Mouse (Mus musculus) granulocyte monocyte progenitor cell, adult 5-6 weeks (primary cell): ENCODE data around the gene Lrp11. TPM values are rescaled to one million over a fixed set of nuclear protein-coding genes. Genes with fewer than 3 reads are reported as not detected.
A peak's percentile ranks its signal among the peaks of the same experiment; 100 is the strongest.

ENCODE experiments used
- ATAC-seq: replicated peaks from 2 replicates; pipeline ENCODE4 v1.8.0; 2016; ENCODE audit warnings: mild to moderate bottlenecking, moderate TSS enrichment, inconsistent platforms; ENCODE audit not compliant: poor library complexity, severe bottlenecking
- total RNA-seq, 2 experiments: library from RNA; stranded (forward) in 1 of 2; stranded (reverse) in 1 of 2; fragments of 200-712, 200-1000 nt in 1 of 2; fragments of >200 nt in 1 of 2; fragmentation: Nextera tagmentation in 1 of 2; gene quantifications; 2 replicates each; pipeline ENCODE4 v1.2.3; 2014 to 2017

Lrp11 gene
- total RNA-seq, 2 experiments from 2014 or later = 0.45 to 0.57 TPM

- ATAC-seq = no peak
Observed at GRCm38 (mm10) chr10:7620723-7621122, 31.1 kb downstream of the Lrp11 start.

DNA sequence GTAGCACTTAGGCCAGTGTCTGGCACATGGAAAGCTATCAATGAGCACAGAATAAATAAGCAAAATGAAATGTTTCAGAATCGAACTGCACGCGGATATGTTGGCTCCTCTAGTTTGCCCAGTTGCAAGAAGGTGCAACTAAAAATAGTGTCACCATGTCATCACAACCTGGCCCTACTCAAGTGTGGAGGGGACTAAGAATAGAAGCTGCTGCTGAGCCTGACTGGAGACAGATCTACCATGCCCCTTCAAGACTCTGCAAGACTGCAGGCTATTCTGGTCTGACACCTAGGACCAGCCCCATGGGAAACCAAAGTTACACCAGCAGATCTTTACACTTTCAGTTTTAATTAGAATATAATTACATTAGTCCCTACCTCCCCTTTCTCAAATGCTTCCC is 32.8 kb downstream of the Lrp11 start:
- ATAC-seq = no peak

GRCm38 (mm10) chr10:7623861-7624518 is 34.4 kb downstream of the Lrp11 start:
- ATAC-seq = no peak

- no peak for ATAC-seq
Observed at GRCm38 (mm10) chr10:7629092-7629491, 39.5 kb downstream of the Lrp11 start.

DNA sequence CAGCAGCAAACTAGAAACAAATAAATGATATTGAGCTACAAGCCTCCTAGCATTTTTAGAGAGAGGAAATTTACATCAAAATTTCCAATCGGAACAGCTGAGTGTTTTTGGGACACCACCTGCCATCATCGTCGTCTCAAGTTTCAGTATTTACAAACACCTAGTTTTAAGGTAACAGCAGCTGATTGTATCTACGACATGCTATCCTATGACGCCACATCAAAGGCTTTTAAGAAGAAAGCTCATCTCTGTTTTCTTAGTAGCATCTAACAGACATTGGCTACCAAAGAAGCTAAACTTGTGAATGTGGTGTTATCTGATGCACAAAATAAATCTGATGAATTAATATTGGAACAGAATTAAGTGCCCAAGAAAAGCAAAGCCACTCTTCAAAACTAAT is 40.7 kb downstream of the Lrp11 start:
- no peak for ATAC-seq

DNA sequence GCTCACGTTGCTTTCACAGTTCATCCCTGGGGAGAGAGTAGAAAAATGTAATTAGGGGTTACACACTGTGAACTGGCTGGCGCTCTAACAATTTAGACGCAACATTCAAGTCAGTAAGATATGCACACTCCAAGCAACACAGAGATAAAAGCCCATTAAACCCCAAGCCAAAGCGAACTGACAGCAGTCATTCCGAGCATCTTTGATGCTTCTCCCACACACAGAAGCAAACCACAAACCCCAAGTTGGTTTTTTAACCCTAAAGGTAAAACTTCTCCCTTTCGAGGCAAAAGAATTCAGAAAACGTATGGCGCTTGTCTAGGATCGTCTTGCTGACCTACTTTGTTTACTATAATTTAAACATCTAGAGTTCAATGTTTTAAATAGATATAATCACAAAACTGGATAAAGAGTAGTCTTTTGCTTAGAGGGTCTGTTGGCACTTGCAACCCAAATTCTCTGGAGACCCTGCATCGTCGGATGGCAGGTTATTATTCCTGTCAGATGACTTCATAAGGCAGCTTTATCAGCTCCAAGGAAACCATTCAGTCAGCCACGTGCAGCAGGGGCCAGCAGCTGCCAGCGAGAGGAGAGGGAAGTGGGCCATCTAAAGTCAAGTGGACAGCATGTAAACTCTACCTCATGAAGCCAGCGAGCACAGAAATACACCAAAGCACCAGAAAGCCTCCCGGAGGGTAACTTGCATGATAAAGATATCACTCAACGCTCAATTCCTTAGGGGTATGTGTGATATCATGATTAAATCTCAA is 41.5 kb downstream of the Lrp11 start:
- no peak for ATAC-seq

GRCm38 (mm10) chr10:7640366-7640765 is 50.8 kb downstream of the Lrp11 start:
- ATAC-seq = no peak

- no peak for ATAC-seq
Observed at GRCm38 (mm10) chr10:7645911-7646310, 56.3 kb downstream of the Lrp11 start.

GRCm38 (mm10) chr10:7649059-7649458 is 59.5 kb downstream of the Lrp11 start:
- ATAC-seq = no peak

GRCm38 (mm10) chr10:7651057-7651456 is 61.5 kb downstream of the Lrp11 start:
- ATAC-seq = no peak

- peak; percentile 62 for ATAC-seq
Observed at GRCm38 (mm10) chr10:7662471-7663141, 73.0 kb downstream of the Lrp11 start.

DNA sequence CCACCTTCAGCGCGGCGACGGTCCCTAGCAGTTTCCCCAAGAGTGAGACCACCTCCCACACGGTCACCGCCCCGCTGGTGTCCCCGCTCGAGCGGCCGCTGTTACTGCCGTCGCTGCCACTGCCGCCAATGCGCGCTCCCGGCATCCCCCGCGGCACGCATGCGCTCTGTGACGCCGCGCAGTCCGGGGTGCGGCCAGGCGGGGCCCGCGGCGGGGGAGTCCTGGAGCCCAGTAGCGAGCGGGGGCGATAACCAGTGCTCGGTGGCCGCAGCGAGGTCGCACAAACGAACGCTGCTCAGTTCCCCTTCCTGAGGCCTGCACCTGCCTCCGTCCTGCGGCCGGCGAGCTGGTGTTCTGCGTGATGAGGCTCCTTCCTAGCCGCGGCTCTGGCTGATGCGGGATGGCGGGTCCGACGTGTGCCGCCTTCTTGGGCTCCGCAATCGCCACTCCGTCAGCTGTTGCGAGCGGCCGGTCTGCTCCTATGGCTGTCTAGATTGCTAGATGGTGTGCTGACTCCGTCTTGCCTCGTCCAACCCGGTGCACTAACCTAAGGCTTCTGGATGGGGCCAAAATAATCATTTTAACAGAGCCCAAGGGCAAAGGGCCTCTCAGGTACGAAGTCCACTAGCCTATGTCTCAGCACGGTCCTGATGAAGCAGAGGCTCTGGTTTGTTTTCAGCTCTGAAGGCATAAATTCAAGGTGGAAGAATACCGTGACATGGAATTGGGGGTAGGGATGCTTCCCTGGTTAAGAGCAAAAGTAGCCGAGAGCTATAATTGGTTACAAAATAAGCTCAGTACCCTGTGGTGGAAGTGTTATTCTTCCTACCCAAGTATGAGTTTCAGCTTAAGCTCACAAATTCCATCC is 73.8 kb downstream of the Lrp11 start:
- peak; percentile 61 for ATAC-seq

DNA sequence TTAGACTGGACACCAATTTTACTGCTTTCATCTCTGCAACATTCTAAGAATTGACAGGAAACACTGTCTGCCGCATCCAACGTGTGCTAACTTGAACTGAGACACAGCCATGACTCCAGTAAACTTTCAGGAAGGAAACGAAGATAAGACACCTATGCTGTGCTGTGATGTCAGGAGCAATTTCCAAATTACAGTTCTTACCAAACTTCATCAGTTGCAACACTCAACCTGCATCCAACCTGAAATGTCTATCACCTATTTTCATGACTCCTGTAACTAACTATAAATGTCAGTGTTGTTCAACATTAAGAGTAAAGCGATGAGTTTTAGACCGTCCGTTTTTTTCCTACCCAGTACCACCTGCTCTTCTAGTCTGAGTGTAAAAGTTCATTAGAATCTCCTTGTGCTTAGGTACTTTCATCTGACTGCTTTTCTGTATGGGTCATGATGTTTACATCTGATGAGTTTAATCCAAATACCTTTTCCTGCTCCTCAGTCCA is 74.5 kb downstream of the Lrp11 start:
- ATAC-seq = 0 out of 2 replicates have a peak, but pooled peaks have one; percentile 8

DNA sequence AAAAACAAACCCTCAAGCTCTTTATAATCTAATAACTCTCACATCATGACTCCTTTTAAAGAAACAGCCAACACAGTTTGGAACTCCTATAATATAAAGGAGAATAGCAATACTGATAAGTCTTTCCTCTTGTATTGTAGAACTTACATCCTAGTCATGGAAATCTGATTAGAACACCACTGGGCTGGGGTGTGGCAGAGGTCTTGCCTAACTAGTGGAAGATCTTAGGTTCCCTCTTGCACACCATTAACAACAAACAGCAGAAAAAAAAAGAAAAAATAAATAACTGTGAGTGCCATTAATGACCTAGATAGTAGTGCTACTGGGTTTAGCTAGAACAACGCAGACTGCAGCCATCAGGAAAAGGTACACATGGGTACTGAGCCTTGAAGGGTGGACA is 75.3 kb downstream of the Lrp11 start:
- ATAC-seq = no peak

GRCm38 (mm10) chr10:7667342-7667802 is 77.8 kb downstream of the Lrp11 start, which contains the start of gene Nup43:
Nup43 (plus strand) TSS chr10:7667503.
- ATAC-seq = peak; percentile 62

DNA sequence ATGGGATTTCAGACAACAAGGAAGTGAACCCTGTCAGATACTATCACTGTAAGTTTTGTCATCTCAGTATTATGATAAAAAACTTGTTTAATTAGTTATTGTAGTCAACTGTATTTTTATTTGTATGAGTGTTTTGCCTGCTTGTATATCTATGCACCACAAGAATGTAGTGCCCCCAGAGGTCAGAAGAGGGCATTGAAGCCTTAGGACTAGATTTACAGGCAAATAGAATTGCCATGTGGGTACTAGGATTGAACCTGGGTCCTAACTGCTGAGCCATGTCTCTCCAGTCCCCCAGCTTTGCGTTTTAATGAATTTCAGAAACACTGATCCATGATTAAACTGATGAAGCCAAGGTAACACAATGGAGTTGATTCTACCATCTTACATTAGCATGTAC is 84.1 kb downstream of the Lrp11 start:
- peak; percentile 96 for ATAC-seq
